Mouse (Mus musculus) intestine, postnatal 0 days (tissue): Measurements from ENCODE around the gene Nup93. TPM values are rescaled to one million over a fixed set of nuclear protein-coding genes. Genes with fewer than 3 reads are reported as not detected.

Experiments
- ATAC-seq: fragments of 200-750 bp; cut with Nextera tagmentation; 2 replicates; pipeline ENCODE4 v1.8.0; 2017; ENCODE audit warnings: mild to moderate bottlenecking, moderate TSS enrichment, moderate library complexity
- H3K27ac ChIP-seq: fragments of 300-500 bp; sonication (generic); 2 replicates; pipeline ENCODE4 v1.5.1; 2014; ENCODE audit warnings: mild to moderate bottlenecking, low read depth, low read length, moderate library complexity
- H3K27me3 ChIP-seq: fragments of 300-500 bp; sonication (generic); replicated peaks from 2 replicates; pipeline ENCODE4 v1.6.1; 2014; ENCODE audit warnings: low read length, mixed read lengths; ENCODE audit not compliant: control insufficient read depth, insufficient read depth
- H3K36me3 ChIP-seq: fragments of 300-500 bp; sonication (generic); 2 replicates; pipeline ENCODE4 v1.6.1; 2014; ENCODE audit warnings: mild to moderate bottlenecking, moderate library complexity; ENCODE audit not compliant: control insufficient read depth, insufficient read depth
- H3K4me1 ChIP-seq: fragments of 300-500 bp; sonication (generic); replicated peaks from 2 replicates; pipeline ENCODE4 v1.6.1; 2014; ENCODE audit warnings: antibody characterized with exemption, low read length, mixed read lengths; ENCODE audit not compliant: control insufficient read depth, insufficient read depth
- H3K4me2 ChIP-seq: fragments of 300-500 bp; sonication (generic); replicated peaks from 2 replicates; pipeline ENCODE4 v1.6.1; 2014; ENCODE audit warnings: low read depth, mild to moderate bottlenecking, moderate library complexity
- H3K4me3 ChIP-seq: fragments of 300-500 bp; sonication (generic); 2 replicates; pipeline ENCODE4 v1.5.1; 2014; ENCODE audit warnings: low read depth, low read length
- H3K9ac ChIP-seq: fragments of 300-500 bp; sonication (generic); 2 replicates; pipeline ENCODE4 v1.6.1; 2014; ENCODE audit warnings: mild to moderate bottlenecking, low read depth, low read length
- H3K9me3 ChIP-seq: fragments of 300-500 bp; sonication (generic); 2 replicates; pipeline ENCODE4 v1.6.1; 2016; ENCODE audit warnings: mixed run types; ENCODE audit not compliant: control insufficient read depth
- CTCF ChIP-seq: sonication (generic); IDR thresholded peaks from 2 replicates; pipeline ENCODE4 v1.5.1; 2016; ENCODE audit warnings: low read depth, mild to moderate bottlenecking, control low read depth, antibody characterized with exemption, moderate library complexity
- WGBS: fragments of 180-500 bp; shearing (Covaris S2); extraction: QIAGEN DNeasy Blood & Tissue Kit; methylation state at CpG from one replicate; pipeline ENCODE4 v1.1.7; 2014; 5-methylcytosine and 5-hydroxymethylcytosine counted together
- polyA plus RNA-seq: library from polyadenylated mRNA; unstranded; fragments of >200 nt; fragmentation: Nextera tagmentation; extraction: Ambion mirVana; gene quantifications from 2 replicates; pipeline ENCODE4 v1.2.1, GENCODE M21; 2015

Nup93 gene
- polyA plus RNA-seq, 1 experiment from 2014 or later: 21.9 TPM

DNA sequence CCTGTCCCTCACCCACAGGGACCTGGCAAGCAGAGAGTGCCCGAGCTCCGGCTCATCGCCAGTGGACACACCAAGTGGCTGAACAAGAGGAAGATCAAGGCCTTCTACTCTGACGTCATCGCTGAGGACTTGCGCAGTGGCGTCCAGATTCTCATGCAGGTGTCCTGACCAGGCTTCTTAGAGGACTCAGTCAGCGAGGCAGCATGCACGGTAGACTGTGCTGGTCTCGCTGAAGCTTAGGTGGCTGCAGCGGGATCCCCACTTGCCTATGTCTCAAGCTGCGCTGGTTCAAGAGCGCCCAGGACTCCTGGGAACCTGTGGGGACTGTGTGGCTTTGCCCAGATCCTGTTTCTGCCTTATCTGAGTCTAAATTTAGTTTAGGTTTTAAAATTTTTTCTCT lies 131.9 kb downstream of the Nup93 start:
- H3K27ac ChIP-seq: no peak overlapping the region
- WGBS: 86% methylated on average over 13 of the region's 13 CpGs
- ATAC-seq: no peak

DNA sequence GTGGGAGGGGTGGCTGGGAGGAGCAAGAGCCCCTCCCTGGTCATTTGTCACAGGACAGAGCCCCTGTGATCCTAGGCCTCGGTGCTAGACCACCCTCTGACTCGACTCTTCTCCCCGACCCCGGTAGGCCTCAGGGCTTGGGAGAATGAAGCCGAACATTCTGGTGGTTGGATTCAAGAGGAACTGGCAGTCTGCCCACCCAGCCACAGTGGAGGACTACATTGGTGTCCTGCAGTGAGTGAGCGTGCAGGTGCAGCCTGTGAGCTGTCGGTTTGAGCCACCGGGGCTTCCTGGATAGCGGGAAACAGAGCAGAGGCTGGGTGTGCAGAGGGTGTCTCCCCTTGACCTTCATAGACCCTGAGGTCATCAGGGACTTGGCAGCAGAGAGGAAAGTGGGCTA lies 134.1 kb downstream of the Nup93 start:
- Histone ChIP-seq H3K27ac (no peak overlapping the region), H3K9ac (no peak overlapping the region), H3K4me3 (no peak overlapping the region), H3K4me1 (no peaks in the 10 kb centered on the region), H3K4me2 (no peak overlapping the region), H3K9me3 (no peaks in the 10 kb centered on the region), H3K36me3 (no peaks in the 10 kb centered on the region), H3K27me3 (no peaks in the 10 kb centered on the region)
- no peak for TF ChIP-seq CTCF
- ATAC-seq: no peak
- 60% methylated on average over 9 of the region's 9 CpGs for WGBS

More for the DNA sequence above, 131.9 kb downstream of the Nup93 start:
- no peaks in the 10 kb centered on the region for H3K4me1 ChIP-seq
- H3K27me3 ChIP-seq: no peaks in the 10 kb centered on the region
- no peak for TF ChIP-seq CTCF
- no peak overlapping the region for H3K4me3 ChIP-seq
- no peaks in the 10 kb centered on the region for H3K36me3 ChIP-seq
- no peak overlapping the region for H3K9ac ChIP-seq
- H3K4me2 ChIP-seq: no peak overlapping the region
- no peaks in the 10 kb centered on the region for H3K9me3 ChIP-seq

DNA sequence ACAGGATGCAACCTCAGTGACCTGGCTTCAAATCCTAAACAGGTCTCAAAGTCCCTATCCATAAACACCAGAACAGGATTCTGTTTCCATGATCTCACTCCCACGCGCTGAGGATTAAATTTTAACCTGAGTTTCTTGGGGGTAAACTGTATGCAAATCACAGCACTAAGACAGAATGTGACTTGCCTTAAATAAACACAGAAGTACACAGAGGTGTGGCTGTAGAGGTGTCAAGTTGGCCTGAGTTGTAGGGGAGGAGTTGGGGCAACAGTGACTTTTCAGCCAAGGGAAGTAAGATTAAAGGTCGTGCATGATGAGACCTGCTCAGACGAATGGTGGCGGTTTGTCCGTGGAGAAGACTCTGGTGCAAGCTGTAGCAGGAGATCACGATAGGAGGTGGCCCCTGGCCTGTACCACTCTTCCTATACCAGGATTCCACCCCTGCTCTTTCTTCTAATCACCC lies 139.7 kb downstream of the Nup93 start:
- Histone ChIP-seq H3K27ac (peak overlapping the region; percentile 93), H3K9ac (peak overlapping the region; percentile 26; the same call in 1 of the 2 replicates), H3K27me3 (no peaks in the 10 kb centered on the region), H3K9me3 (no peaks in the 10 kb centered on the region), H3K36me3 (no peaks in the 10 kb centered on the region), H3K4me3 (no peak overlapping the region), H3K4me1 (0 out of 2 replicates have a peak, but pooled peaks cover 3% of the 10 kb centered on the region), H3K4me2 (peak overlapping the region; percentile 35; the same call in 1 of the 2 replicates)
- ATAC-seq: peak; percentile 94
- TF ChIP-seq CTCF: no peak
- 30% methylated on average over 7 of the region's 7 CpGs for WGBS

DNA sequence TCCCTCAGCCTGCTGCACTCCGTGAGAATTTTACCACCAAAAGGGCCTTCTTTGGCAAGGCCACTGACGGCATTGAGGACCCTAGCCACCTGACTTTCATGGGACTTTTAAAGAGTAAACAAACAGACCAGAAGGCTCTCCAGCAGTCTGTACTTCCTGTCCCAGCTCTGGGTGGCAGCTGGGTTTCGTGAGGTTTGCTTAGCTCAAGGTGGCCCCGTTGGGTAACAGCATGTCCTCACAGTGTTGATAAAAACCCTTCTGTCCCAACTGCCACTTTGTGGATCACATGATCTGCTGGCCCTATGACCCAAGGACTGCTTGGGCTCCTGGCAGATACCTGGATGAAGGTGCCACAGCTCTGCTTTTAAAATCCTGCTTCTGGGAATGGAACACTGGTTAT lies 140.2 kb downstream of the Nup93 start:
- Histone ChIP-seq H3K9ac (peak overlapping the region; percentile 26; the same call in 1 of the 2 replicates), H3K27me3 (no peaks in the 10 kb centered on the region), H3K4me3 (no peak overlapping the region), H3K9me3 (no peaks in the 10 kb centered on the region), H3K4me2 (peak overlapping the region; percentile 35; the same call in 1 of the 2 replicates), H3K4me1 (0 out of 2 replicates have a peak, but pooled peaks cover 3% of the 10 kb centered on the region), H3K27ac (peak overlapping the region; percentile 93), H3K36me3 (no peaks in the 10 kb centered on the region)
- peak; percentile 80 for ATAC-seq
- no peak for TF ChIP-seq CTCF
- 22% methylated on average over 4 of the region's 4 CpGs for WGBS

DNA sequence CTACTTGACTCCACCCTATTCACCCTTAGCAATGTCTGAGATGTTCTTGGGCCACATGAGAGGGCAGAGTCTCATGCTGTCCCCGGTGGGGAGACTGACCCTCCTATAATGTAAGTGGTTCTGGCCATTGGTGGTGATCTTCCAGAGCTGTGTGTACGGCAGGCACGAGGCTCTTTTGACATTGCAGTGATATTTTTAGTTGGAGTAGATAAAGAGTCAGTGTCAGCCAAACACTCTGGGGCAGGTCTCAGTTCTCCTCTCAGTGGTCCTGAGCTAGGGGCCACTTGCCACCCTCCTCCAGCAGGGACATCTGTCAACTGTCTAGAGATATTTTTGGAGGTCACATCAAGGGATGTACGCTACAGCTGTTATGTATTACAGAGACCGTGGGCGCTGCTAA lies 142.9 kb downstream of the Nup93 start:
- WGBS: 78% methylated on average over 6 of the region's 6 CpGs
- Histone ChIP-seq H3K4me1 (peaks cover 9% of the 10 kb centered on the region; the same call in 1 of the 2 replicates), H3K4me3 (no peak overlapping the region), H3K36me3 (no peaks in the 10 kb centered on the region), H3K9ac (no peak overlapping the region), H3K9me3 (no peaks in the 10 kb centered on the region), H3K4me2 (no peak overlapping the region), H3K27me3 (no peaks in the 10 kb centered on the region), H3K27ac (no peak overlapping the region)
- TF ChIP-seq CTCF: no peak
- ATAC-seq: no peak

DNA sequence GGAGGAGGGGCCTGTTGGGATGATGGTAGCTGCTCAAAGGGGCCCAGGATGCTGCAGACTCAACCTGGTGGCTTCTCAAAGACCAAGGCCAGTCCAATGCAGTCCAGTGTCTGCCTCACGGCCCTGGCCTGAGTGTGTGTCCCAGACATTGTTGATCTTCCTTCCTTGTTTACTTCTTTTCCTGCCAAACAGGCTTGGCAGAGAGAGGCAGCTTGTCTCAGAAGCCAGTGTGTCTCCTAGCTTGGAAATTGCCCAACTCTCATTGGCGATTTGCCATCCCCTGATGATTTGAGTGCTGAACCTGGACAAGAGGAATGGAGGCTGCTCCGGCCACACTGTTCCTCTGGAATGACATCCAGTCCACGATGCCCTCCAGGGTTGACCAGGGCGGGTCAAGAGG lies 144.2 kb downstream of the Nup93 start:
- H3K4me2 ChIP-seq: no peak overlapping the region
- H3K9ac ChIP-seq: no peak overlapping the region
- no peaks in the 10 kb centered on the region for H3K27me3 ChIP-seq
- H3K4me1 ChIP-seq: peaks cover 21% of the 10 kb centered on the region
- H3K27ac ChIP-seq: peak overlapping the region; percentile 3; the same call in 1 of the 2 replicates
- no peak for TF ChIP-seq CTCF
- H3K4me3 ChIP-seq: no peak overlapping the region
- 37% methylated on average over 5 of the region's 5 CpGs for WGBS
- no peaks in the 10 kb centered on the region for H3K9me3 ChIP-seq
- no peaks in the 10 kb centered on the region for H3K36me3 ChIP-seq
- no peak for ATAC-seq
